Mouse (Mus musculus) liver, embryonic 14.5 days (tissue): Measurements from ENCODE around the gene Scn1b. TPM values are rescaled to one million over a fixed set of nuclear protein-coding genes. Genes with fewer than 3 reads are reported as not detected.

Experiments
- ATAC-seq: fragments of 200-750 bp; cut with Nextera tagmentation; 2 replicates; pipeline ENCODE4 v1.8.0; 2017; ENCODE audit warnings: moderate number of reproducible peaks, mild to moderate bottlenecking, moderate library complexity; ENCODE audit not compliant: insufficient read depth
- DNase-seq, 3 experiments: peaks; one replicate each; pipeline ENCODE4 v3.0.0-alpha.2; 2012 to 2013; ENCODE audit warnings: low read depth in 3 of 3, low spot score in 3 of 3
- H3K27ac ChIP-seq: fragments of 300-500 bp; sonication (generic); 2 replicates; pipeline ENCODE4 v1.5.1; 2014; ENCODE audit warnings: moderate library complexity, mild to moderate bottlenecking, control low read depth, inconsistent platforms
- H3K27me3 ChIP-seq: fragments of 300-500 bp; sonication (generic); 2 replicates; pipeline ENCODE4 v1.6.1; 2014; ENCODE audit warnings: mild to moderate bottlenecking, low read length, moderate library complexity; ENCODE audit not compliant: control insufficient read depth, insufficient read depth
- H3K36me3 ChIP-seq: fragments of 300-500 bp; sonication (generic); replicated peaks from 2 replicates; pipeline ENCODE4 v1.6.1; 2014; ENCODE audit warnings: low read depth; ENCODE audit not compliant: control insufficient read depth, insufficient read depth
- H3K4me1 ChIP-seq, 2 experiments: fragments of 200-500 bp in 1 of 2; fragments of 300-500 bp in 1 of 2; sonication (generic) in 1 of 2; replicated peaks; 2 replicates each; pipeline ENCODE4 v1.6.1; 2012 to 2014; ENCODE audit warnings: antibody characterized with exemption in 1 of 2, inconsistent platforms in 1 of 2, low read length in 1 of 2; ENCODE audit not compliant: control insufficient read depth in 2 of 2, insufficient read depth in 2 of 2
- H3K4me2 ChIP-seq: fragments of 300-500 bp; sonication (generic); 2 replicates; pipeline ENCODE4 v1.6.1; 2014; ENCODE audit warnings: low read depth, mild to moderate bottlenecking, control low read depth, moderate library complexity
- H3K4me3 ChIP-seq, 2 experiments: fragments of 200-500 bp in 1 of 2; fragments of 300-500 bp in 1 of 2; sonication (generic) in 1 of 2; 2 replicates each; pipeline ENCODE4 v1.5.1; 2012 to 2014; ENCODE audit warnings: low read depth in 2 of 2, low read length in 2 of 2, mild to moderate bottlenecking in 2 of 2, control low read depth in 1 of 2, inconsistent platforms in 1 of 2, moderate library complexity in 1 of 2; ENCODE audit not compliant: insufficient read depth in 1 of 2
- H3K9ac ChIP-seq: fragments of 300-500 bp; sonication (generic); replicated peaks from 2 replicates; pipeline ENCODE4 v1.6.1; 2014; ENCODE audit warnings: mild to moderate bottlenecking, control low read depth, moderate library complexity
- H3K9me3 ChIP-seq: fragments of 300-500 bp; sonication (generic); 2 replicates; pipeline ENCODE4 v1.6.1; 2016; ENCODE audit warnings: low read length, mixed read lengths; ENCODE audit not compliant: control insufficient read depth
- CTCF ChIP-seq: IDR thresholded peaks from 2 replicates; pipeline ENCODE4 v1.5.1; 2016; ENCODE audit warnings: antibody characterized with exemption, low read depth, control low read depth
- EP300 ChIP-seq: IDR thresholded peaks from 2 replicates; pipeline ENCODE4 v1.6.1; 2016; ENCODE audit warnings: antibody characterized with exemption, low read depth
- WGBS: fragments of 180-500 bp; shearing (Covaris S2); extraction: QIAGEN DNeasy Blood & Tissue Kit; methylation state at CpG from one replicate; pipeline ENCODE4 v1.1.7; 2014; ENCODE audit not compliant: insufficient replicate concordance; 5-methylcytosine and 5-hydroxymethylcytosine counted together
- polyA plus RNA-seq, 2 experiments: library from polyadenylated mRNA; depleted of rRNA in 1 of 2; stranded (reverse) in 1 of 2; unstranded in 1 of 2; fragments of >200 nt; fragmentation: Nextera tagmentation in 1 of 2; extraction: Ambion mirVana in 1 of 2; gene quantifications; 2 replicates each; pipeline versions ENCODE4 v1.2.1 to v1.2.3; 2012 to 2014

Gene Scn1b
- polyA plus RNA-seq, 2 experiments = 0.52 to 1.0 TPM

DNA sequence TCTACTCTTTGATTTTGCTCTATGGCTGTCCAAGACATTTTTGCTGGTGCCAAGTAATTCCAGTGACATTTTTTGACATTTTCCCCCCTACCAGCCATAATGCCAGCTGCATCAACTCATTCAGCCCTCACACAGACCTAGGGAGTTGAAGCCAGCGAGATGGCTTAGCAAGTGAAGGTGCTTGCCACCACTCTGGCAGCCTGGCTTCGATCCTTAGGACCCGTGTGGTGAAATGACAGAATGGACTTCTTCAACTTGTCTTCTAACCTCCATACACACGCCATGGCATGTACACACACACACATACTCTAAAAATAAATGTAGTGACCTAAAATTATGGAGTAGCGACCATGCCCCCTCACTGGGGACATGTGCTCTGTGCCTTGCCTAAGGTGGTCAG lies 2.4 kb downstream of the Scn1b start:
- Histone ChIP-seq H3K27ac (no peak overlapping the region), H3K9me3 (no peaks in the 10 kb centered on the region), H3K4me2 (no peak overlapping the region), H3K27me3 (peaks cover 30% of the 10 kb centered on the region), H3K36me3 (no peaks in the 10 kb centered on the region), H3K9ac (no peak overlapping the region), H3K4me1 (0 out of 4 replicates have a peak, but pooled peaks cover 0 to 2% of the 10 kb centered on the region in 2 experiments), H3K4me3 (no peak overlapping the region)
- 58% methylated on average over 5 of the region's 5 CpGs for WGBS
- no peak for DNase-seq
- no peak for ATAC-seq
- TF ChIP-seq CTCF (no peak), EP300 (no peak)

DNA sequence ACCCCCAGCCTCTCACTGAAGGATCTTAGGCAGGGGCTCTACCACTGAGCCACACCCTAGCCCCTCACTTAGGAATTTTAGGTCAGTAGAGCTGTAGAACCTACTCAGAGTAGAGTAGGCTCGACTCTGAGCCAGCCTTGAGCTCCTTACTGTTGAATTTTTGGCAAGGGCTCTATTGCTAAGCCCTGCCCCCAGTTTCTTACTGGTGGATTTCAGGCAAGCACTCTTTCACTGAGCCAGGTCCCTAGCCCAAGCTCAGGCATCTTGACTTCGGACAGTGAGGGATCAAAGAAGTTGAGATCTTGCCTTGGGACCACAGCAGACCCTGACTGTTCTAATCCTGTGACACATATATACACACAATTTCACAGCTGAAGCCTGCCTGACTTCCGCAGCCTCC lies 3.1 kb downstream of the Scn1b start:
- Histone ChIP-seq H3K27me3 (peaks cover 30% of the 10 kb centered on the region), H3K9me3 (no peaks in the 10 kb centered on the region), H3K4me3 (no peak overlapping the region), H3K4me1 (0 out of 4 replicates have a peak, but pooled peaks cover 0 to 2% of the 10 kb centered on the region in 2 experiments), H3K36me3 (no peaks in the 10 kb centered on the region), H3K4me2 (no peak overlapping the region), H3K9ac (no peak overlapping the region), H3K27ac (no peak overlapping the region)
- 53% methylated on average over 3 of the region's 3 CpGs for WGBS
- ATAC-seq = no peak
- DNase-seq = no peak
- TF ChIP-seq EP300 = no peak
- no peak for TF ChIP-seq CTCF

DNA sequence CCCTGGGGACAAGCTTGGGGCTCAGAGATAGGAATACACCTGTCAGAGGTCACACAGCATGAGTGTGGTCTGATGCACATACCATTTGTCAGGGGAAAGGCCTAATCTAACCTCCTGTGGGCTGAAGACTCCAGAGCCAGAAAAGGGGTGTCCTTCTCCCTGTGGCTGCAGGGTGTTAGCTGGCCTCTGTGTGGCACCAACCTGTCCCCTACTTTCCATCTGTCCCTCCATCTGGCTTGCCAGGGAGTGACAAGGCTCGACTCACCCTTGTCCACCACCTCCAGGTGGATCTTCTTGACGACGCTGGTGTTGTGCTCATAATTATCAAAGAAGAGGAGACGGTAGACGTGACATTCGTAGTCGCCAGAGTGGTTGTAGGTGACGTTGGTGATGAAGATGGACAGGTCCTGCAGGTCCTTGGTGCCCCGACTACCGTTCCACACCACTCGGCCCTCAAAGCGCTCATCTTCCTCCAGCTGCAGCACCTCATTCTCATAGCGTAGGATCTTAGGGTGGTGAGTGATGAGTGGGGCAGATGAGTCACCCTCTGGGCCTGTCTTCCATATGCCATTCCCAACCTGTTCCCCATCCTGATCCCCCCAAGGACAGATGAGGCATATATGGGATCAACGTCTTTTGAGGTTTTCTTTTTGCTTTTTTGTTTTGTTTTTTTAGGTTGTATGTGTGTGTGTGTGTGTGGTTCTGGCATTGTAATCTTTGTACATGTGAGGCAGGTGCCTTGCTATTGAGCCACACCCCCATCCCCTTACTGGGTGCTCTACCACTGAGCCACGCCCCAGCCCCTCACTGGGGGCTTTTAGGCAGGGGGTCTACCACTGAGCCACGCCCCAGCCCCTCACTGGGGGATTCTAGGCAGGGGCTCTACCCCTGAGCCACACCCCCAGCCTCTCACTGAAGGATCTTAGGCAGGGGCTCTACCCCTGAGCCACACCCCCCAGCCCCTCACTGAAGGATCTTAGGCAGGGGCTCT lies 3.9 kb downstream of the Scn1b start:
- H3K27ac ChIP-seq = no peak overlapping the region
- H3K9ac ChIP-seq = no peak overlapping the region
- ATAC-seq (no peak), DNase-seq (no peak)
- H3K4me2 ChIP-seq = no peak overlapping the region
- H3K9me3 ChIP-seq = no peaks in the 10 kb centered on the region
- peaks cover 30% of the 10 kb centered on the region for H3K27me3 ChIP-seq
- no peak overlapping the region for H3K4me3 ChIP-seq
- WGBS = 71% methylated on average over 16 of the region's 16 CpGs
- no peaks in the 10 kb centered on the region for H3K36me3 ChIP-seq
- TF ChIP-seq CTCF (no peak), EP300 (no peak)
- H3K4me1 ChIP-seq = 0 out of 4 replicates have a peak, but pooled peaks cover 0 to 2% of the 10 kb centered on the region in 2 experiments

DNA sequence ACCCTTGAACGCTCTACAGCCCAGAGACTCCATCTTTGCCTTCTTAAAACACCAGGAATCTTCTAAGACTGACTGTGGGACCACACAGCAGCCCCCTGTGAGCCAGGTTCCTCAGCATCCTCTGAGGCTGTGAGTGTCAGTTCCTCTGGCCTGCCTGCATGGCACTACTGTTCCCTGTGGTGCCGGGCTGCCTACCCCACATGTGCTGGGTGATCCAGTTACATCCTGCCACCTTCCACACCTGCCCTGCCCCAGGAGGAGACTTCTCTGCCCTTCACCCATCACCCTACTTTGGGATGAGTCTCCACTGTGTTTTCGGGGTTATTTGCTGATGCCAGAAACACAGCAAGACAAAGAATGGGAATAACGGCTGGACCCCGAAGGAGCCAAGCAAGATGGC lies 7.2 kb downstream of the Scn1b start:
- Histone ChIP-seq H3K4me1 (0 out of 4 replicates have a peak, but pooled peaks cover 0 to 3% of the 10 kb centered on the region in 2 experiments), H3K27me3 (no peaks in the 10 kb centered on the region), H3K4me2 (no peak overlapping the region), H3K36me3 (no peaks in the 10 kb centered on the region), H3K9me3 (no peaks in the 10 kb centered on the region), H3K9ac (no peak overlapping the region), H3K27ac (no peak overlapping the region), H3K4me3 (no peak overlapping the region)
- no peak for ATAC-seq
- DNase-seq = no peak
- WGBS = 75% methylated on average over 5 of the region's 5 CpGs
- TF ChIP-seq CTCF = no peak
- TF ChIP-seq EP300 = no peak

DNA sequence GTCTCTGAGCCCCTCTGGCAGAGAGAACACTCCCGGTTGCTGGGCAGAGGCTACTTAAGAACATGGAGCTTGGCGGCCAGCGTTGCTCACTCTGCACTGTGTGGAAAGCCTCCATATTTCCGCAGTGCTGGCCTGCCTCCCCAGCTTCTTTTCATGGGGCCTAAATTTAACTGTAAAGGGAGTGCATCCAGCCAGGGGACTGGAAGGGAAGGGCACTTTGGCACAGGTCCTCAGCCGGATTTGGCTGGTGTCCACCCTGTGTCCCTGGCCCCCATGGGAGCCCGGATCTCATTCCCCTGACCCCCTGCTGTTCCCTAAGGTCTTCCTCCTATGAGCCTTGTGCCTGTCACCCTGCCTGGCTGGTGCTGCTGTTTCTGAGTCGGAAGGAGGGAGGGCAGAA lies 8.3 kb downstream of the Scn1b start:
- Histone ChIP-seq H3K4me2 (no peak overlapping the region), H3K9ac (no peak overlapping the region), H3K27ac (no peak overlapping the region), H3K4me1 (0 out of 4 replicates have a peak, but pooled peaks cover 0 to 5% of the 10 kb centered on the region in 2 experiments), H3K36me3 (no peaks in the 10 kb centered on the region), H3K4me3 (no peak overlapping the region), H3K27me3 (no peaks in the 10 kb centered on the region), H3K9me3 (no peaks in the 10 kb centered on the region)
- TF ChIP-seq EP300 (no peak), CTCF (no peak)
- no peak for ATAC-seq
- DNase-seq = no peak
- WGBS = 66% methylated on average over 7 of the region's 7 CpGs
